Mouse (Mus musculus) neural tube, embryonic 11.5 days (tissue): ENCODE measurements around the gene Zbtb7b. TPM values are rescaled to one million over a fixed set of nuclear protein-coding genes. Genes with fewer than 3 reads are reported as not detected.

ENCODE experiments used
- ATAC-seq: fragments of 200-750 bp; cut with Nextera tagmentation; 2 replicates; pipeline ENCODE4 v1.8.0; 2017; ENCODE audit warnings: moderate number of reproducible peaks, mild to moderate bottlenecking, moderate TSS enrichment, moderate library complexity; ENCODE audit not compliant: insufficient read depth, low FRiP score, low TSS enrichment
- DNase-seq: peaks from one replicate; pipeline ENCODE4 v3.0.0-alpha.2; 2015; ENCODE audit warnings: low spot score
- H3K27ac ChIP-seq: fragments of 300-500 bp; sonication (generic); 2 replicates; pipeline ENCODE4 v1.5.1; 2014; ENCODE audit warnings: low read depth, mild to moderate bottlenecking, low read length
- H3K27me3 ChIP-seq: fragments of 300-500 bp; sonication (generic); 2 replicates; pipeline ENCODE4 v1.6.1; 2014; ENCODE audit warnings: mild to moderate bottlenecking, low read length, mixed read lengths; ENCODE audit not compliant: control insufficient read depth, insufficient read depth
- H3K36me3 ChIP-seq: fragments of 300-500 bp; sonication (generic); 2 replicates; pipeline ENCODE4 v1.6.1; 2014; ENCODE audit warnings: mild to moderate bottlenecking, low read length, moderate library complexity, mixed read lengths; ENCODE audit not compliant: control insufficient read depth, insufficient read depth
- H3K4me1 ChIP-seq: fragments of 300-500 bp; sonication (generic); 2 replicates; pipeline ENCODE4 v1.6.1; 2014; ENCODE audit warnings: low read length, mixed read lengths; ENCODE audit not compliant: control insufficient read depth, insufficient read depth
- H3K4me2 ChIP-seq: fragments of 300-500 bp; sonication (generic); 2 replicates; pipeline ENCODE4 v1.6.1; 2014; ENCODE audit warnings: low read depth, mild to moderate bottlenecking, moderate library complexity
- H3K4me3 ChIP-seq: fragments of 300-500 bp; sonication (generic); 2 replicates; pipeline ENCODE4 v1.5.1; 2014; ENCODE audit warnings: low read depth, low read length
- H3K9ac ChIP-seq: fragments of 300-500 bp; sonication (generic); 2 replicates; pipeline ENCODE4 v1.6.1; 2014; ENCODE audit warnings: mild to moderate bottlenecking, low read length
- H3K9me3 ChIP-seq: fragments of 300-500 bp; sonication (generic); 2 replicates; pipeline ENCODE4 v1.6.1; 2016; ENCODE audit warnings: low read length; ENCODE audit not compliant: control insufficient read depth
- WGBS: fragments of 180-500 bp; shearing (Covaris S2); extraction: QIAGEN DNeasy Blood & Tissue Kit; methylation state at CpG from one replicate; pipeline ENCODE4 v1.1.7; 2014; 5-methylcytosine and 5-hydroxymethylcytosine counted together
- polyA plus RNA-seq: library from polyadenylated mRNA; unstranded; fragments of >200 nt; fragmentation: Nextera tagmentation; extraction: Ambion mirVana; gene quantifications from 2 replicates; pipeline ENCODE4 v1.2.1, GENCODE M21; 2014

Zbtb7b gene
- polyA plus RNA-seq, 1 experiment from 2014 or later = 0.25 TPM

- ATAC-seq = no peak
- Histone ChIP-seq H3K27ac (no peak overlapping the region), H3K27me3 (no peaks in the 10 kb centered on the region), H3K36me3 (no peaks in the 10 kb centered on the region), H3K9me3 (no peaks in the 10 kb centered on the region), H3K4me3 (no peak overlapping the region), H3K4me2 (no peak overlapping the region), H3K9ac (no peak overlapping the region), H3K4me1 (no peaks in the 10 kb centered on the region)
- no peak for DNase-seq
- 47% methylated on average over 5 of the region's 5 CpGs for WGBS
Observed at GRCm38 (mm10) chr3:89373581-89374231, 20.9 kb downstream of the Zbtb7b start.

GRCm38 (mm10) chr3:89367338-89367737, 27.2 kb downstream of the Zbtb7b start:
- Histone ChIP-seq H3K9me3 (no peaks in the 10 kb centered on the region), H3K36me3 (no peaks in the 10 kb centered on the region), H3K4me2 (no peak overlapping the region), H3K4me3 (no peak overlapping the region), H3K27me3 (no peaks in the 10 kb centered on the region), H3K4me1 (no peaks in the 10 kb centered on the region), H3K9ac (no peak overlapping the region), H3K27ac (no peak overlapping the region)
- ATAC-seq (no peak), DNase-seq (no peak)
- WGBS = 76% methylated on average over 11 of the region's 11 CpGs

GRCm38 (mm10) chr3:89365486-89366414, 28.8 kb downstream of the Zbtb7b start:
- Histone ChIP-seq H3K36me3 (no peaks in the 10 kb centered on the region), H3K4me1 (no peaks in the 10 kb centered on the region), H3K9ac (no peak overlapping the region), H3K4me2 (no peak overlapping the region), H3K4me3 (no peak overlapping the region), H3K27ac (no peak overlapping the region), H3K9me3 (no peaks in the 10 kb centered on the region), H3K27me3 (no peaks in the 10 kb centered on the region)
- DNase-seq = no peak
- no peak for ATAC-seq
- WGBS = 70% methylated on average over 20 of the region's 20 CpGs

- H3K4me3 ChIP-seq = no peak within 1 kb of the TSS
- 92% methylated on average over 11 of the region's 11 CpGs for whole genome bisulfite sequencing
- H3K9me3 ChIP-seq = no peaks in the 10 kb centered on the region
- H3K4me2 ChIP-seq = no peak within 1 kb of the TSS
- no peak for DNase-seq
- no peaks in the 10 kb centered on the region for H3K27me3 ChIP-seq
- no peak for ATAC-seq
- H3K36me3 ChIP-seq = no peaks in the 10 kb centered on the region
- H3K9ac ChIP-seq = no peak within 1 kb of the TSS
- no peak within 1 kb of the TSS for H3K27ac ChIP-seq
- H3K4me1 ChIP-seq = no peaks in the 10 kb centered on the region
Observed at GRCm38 (mm10) chr3:89365153-89365485, 29.5 kb downstream of the Zbtb7b start, which contains the start of gene Dcst1. Gene Dcst1, minus strand, starts transcription at chr3:89365253.

GRCm38 (mm10) chr3:89364631-89365030, 29.9 kb downstream of the Zbtb7b start:
- no peak overlapping the region for H3K27ac ChIP-seq
- no peaks in the 10 kb centered on the region for H3K9me3 ChIP-seq
- no peak for DNase-seq
- no peak overlapping the region for H3K4me3 ChIP-seq
- no peak for ATAC-seq
- no peak overlapping the region for H3K9ac ChIP-seq
- no peaks in the 10 kb centered on the region for H3K27me3 ChIP-seq
- H3K4me1 ChIP-seq = no peaks in the 10 kb centered on the region
- 65% methylated on average over 8 of the region's 8 CpGs for WGBS
- H3K36me3 ChIP-seq = no peaks in the 10 kb centered on the region
- no peak overlapping the region for H3K4me2 ChIP-seq

GRCm38 (mm10) chr3:89361675-89362074, 32.9 kb downstream of the Zbtb7b start, which contains the start of gene Dcst2:
Gene Dcst2, plus strand, starts transcription at chr3:89361975.
- Histone ChIP-seq H3K4me2 (no peak within 1 kb of the TSS), H3K4me3 (no peak within 1 kb of the TSS), H3K36me3 (no peaks in the 10 kb centered on the region), H3K4me1 (no peaks in the 10 kb centered on the region), H3K9ac (no peak within 1 kb of the TSS), H3K27ac (no peak within 1 kb of the TSS), H3K9me3 (no peaks in the 10 kb centered on the region), H3K27me3 (no peaks in the 10 kb centered on the region)
- 91% methylated on average over 7 of the region's 7 CpGs for WGBS
- no peak for DNase-seq
- ATAC-seq = no peak

- Histone ChIP-seq H3K4me3 (no peak overlapping the region), H3K27me3 (no peaks in the 10 kb centered on the region), H3K4me1 (no peaks in the 10 kb centered on the region), H3K9ac (no peak overlapping the region), H3K4me2 (no peak overlapping the region), H3K36me3 (no peaks in the 10 kb centered on the region), H3K27ac (no peak overlapping the region), H3K9me3 (no peaks in the 10 kb centered on the region)
- ATAC-seq (no peak), DNase-seq (no peak)
- WGBS = 75% methylated on average over 3 of the region's 3 CpGs
Observed at GRCm38 (mm10) chr3:89360237-89360636, 34.3 kb downstream of the Zbtb7b start.

GRCm38 (mm10) chr3:89359630-89360029, 34.9 kb downstream of the Zbtb7b start:
- H3K9ac ChIP-seq = no peak overlapping the region
- no peaks in the 10 kb centered on the region for H3K27me3 ChIP-seq
- WGBS = 73% methylated on average over 6 of the region's 6 CpGs
- no peak for ATAC-seq
- no peaks in the 10 kb centered on the region for H3K9me3 ChIP-seq
- no peak overlapping the region for H3K4me2 ChIP-seq
- no peak for DNase-seq
- H3K4me3 ChIP-seq = no peak overlapping the region
- H3K27ac ChIP-seq = no peak overlapping the region
- no peaks in the 10 kb centered on the region for H3K4me1 ChIP-seq
- H3K36me3 ChIP-seq = no peaks in the 10 kb centered on the region

GRCm38 (mm10) chr3:89356029-89356428, 38.5 kb downstream of the Zbtb7b start:
- no peak overlapping the region for H3K27ac ChIP-seq
- DNase-seq = no peak
- WGBS = 72% methylated on average over 9 of the region's 9 CpGs
- no peak for ATAC-seq
- no peak overlapping the region for H3K4me3 ChIP-seq
- H3K27me3 ChIP-seq = no peaks in the 10 kb centered on the region
- no peaks in the 10 kb centered on the region for H3K36me3 ChIP-seq
- no peak overlapping the region for H3K4me2 ChIP-seq
- H3K9ac ChIP-seq = no peak overlapping the region
- no peaks in the 10 kb centered on the region for H3K4me1 ChIP-seq
- no peaks in the 10 kb centered on the region for H3K9me3 ChIP-seq
